Mouse (Mus musculus) liver, embryonic 12.5 days (tissue): Measurements from ENCODE around the gene Ptgdr2. TPM values are rescaled to one million over a fixed set of nuclear protein-coding genes. Genes with fewer than 3 reads are reported as not detected.

Experiments
- ATAC-seq: fragments of 200-750 bp; cut with Nextera tagmentation; 2 replicates; pipeline ENCODE4 v1.8.0; 2017; ENCODE audit warnings: moderate number of reproducible peaks, mild to moderate bottlenecking, moderate library complexity
- H3K27ac ChIP-seq: fragments of 300-500 bp; sonication (generic); 2 replicates; pipeline ENCODE4 v1.5.1; 2016; ENCODE audit warnings: mild to moderate bottlenecking
- H3K27me3 ChIP-seq: fragments of 300-500 bp; sonication (generic); replicated peaks from 2 replicates; pipeline ENCODE4 v1.6.1; 2016; ENCODE audit warnings: mild to moderate bottlenecking, moderate library complexity
- H3K36me3 ChIP-seq: fragments of 300-500 bp; sonication (generic); 2 replicates; pipeline ENCODE4 v1.6.1; 2016; ENCODE audit warnings: mild to moderate bottlenecking, moderate library complexity
- H3K4me1 ChIP-seq: fragments of 300-500 bp; sonication (generic); 2 replicates; pipeline ENCODE4 v1.6.1; 2016
- H3K4me2 ChIP-seq: fragments of 300-500 bp; sonication (generic); 2 replicates; pipeline ENCODE4 v1.6.1; 2016; ENCODE audit warnings: mild to moderate bottlenecking, moderate library complexity
- H3K4me3 ChIP-seq: fragments of 300-500 bp; sonication (generic); 2 replicates; pipeline ENCODE4 v1.5.1; 2016; ENCODE audit warnings: mild to moderate bottlenecking, moderate library complexity
- H3K9ac ChIP-seq: fragments of 300-500 bp; sonication (generic); 2 replicates; pipeline ENCODE4 v1.6.1; 2016; ENCODE audit warnings: mild to moderate bottlenecking, moderate library complexity
- H3K9me3 ChIP-seq: fragments of 300-500 bp; sonication (generic); replicated peaks from 2 replicates; pipeline ENCODE4 v1.6.1; 2016; ENCODE audit warnings: mild to moderate bottlenecking, moderate library complexity
- WGBS: fragments of 180-500 bp; shearing (Covaris S2); methylation state at CpG from one replicate; pipeline ENCODE4 v1.1.7; 2016; ENCODE audit not compliant: insufficient replicate concordance; 5-methylcytosine and 5-hydroxymethylcytosine counted together
- polyA plus RNA-seq: library from polyadenylated mRNA; unstranded; fragments of >200 nt; fragmentation: Nextera tagmentation; extraction: Ambion mirVana; gene quantifications from 2 replicates; pipeline ENCODE4 v1.2.1, GENCODE M21; 2016

The Ptgdr2 gene
- polyA plus RNA-seq, 1 experiment from 2014 or later: 0.05 TPM

DNA sequence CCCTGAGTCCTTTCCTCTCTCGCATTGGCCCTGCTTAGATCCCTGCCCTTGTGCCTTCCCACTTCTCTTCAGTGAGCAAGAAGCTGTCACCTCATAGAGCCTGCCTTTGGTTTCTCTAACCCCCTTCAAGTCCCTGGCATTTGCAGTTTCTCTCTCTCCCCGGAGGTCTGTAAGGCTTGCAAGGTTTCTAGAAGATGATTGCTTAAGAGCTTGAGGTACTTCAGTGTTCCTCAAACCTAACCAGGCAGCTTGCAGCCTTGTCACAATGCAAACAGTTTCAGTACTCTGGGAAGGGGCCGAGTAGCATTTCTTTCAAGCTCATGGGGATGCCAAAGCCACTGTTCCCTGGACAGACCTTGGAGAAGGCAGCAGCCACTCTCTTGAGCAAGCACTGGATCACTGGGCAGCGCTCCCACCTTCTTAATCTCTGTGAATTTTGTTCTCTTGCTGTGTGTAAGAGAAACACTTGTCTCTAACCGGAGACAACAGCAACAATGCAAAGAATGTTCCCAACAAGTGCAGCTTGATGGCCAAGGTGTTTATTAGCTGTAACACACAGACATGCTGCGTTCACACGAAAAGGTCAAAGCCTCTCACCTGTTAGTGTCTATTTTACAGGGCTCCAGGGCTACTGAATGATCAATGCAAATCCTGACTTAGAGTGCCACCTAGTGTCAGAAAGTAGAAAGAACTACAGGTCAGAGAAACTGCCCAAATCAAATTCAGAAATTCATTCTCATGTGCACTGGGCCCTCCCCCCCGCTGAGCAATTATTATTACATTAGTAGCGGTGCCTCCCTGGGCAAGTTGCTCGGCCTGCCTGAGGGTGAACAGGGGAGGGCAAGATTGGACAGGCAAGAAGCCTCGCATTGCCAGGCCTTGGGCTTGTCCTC lies 22.4 kb downstream of the Ptgdr2 start:
- no peak for ATAC-seq
- H3K36me3 ChIP-seq: no peaks in the 10 kb centered on the region
- H3K9ac ChIP-seq: no peak overlapping the region
- H3K9me3 ChIP-seq: no peaks in the 10 kb centered on the region
- 24% methylated on average over 11 of the region's 11 CpGs for WGBS
- H3K4me2 ChIP-seq: no peak overlapping the region
- H3K27ac ChIP-seq: no peak overlapping the region
- H3K27me3 ChIP-seq: peaks cover 34% of the 10 kb centered on the region
- H3K4me3 ChIP-seq: no peak overlapping the region
- H3K4me1 ChIP-seq: no peaks in the 10 kb centered on the region

DNA sequence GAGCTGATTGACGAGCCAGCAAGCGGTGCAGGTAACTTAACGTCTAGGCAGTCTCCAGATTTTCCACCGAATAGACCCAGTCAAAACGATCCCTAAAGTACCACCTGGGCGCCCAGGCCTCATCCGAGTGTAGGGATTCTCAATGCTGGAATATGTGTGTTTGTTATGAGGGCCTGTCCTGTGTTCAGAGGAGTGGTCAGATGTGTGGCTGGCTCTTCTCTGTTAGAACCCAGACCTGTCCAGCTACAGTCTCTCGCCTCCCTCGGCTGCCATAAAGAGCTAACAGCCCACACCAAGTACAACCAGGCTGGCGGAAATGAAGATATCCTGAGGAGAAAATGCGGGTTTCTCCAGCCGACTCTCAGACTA lies 23.0 kb downstream of the Ptgdr2 start:
- H3K27ac ChIP-seq: no peak overlapping the region
- H3K36me3 ChIP-seq: no peaks in the 10 kb centered on the region
- 36% methylated on average over 12 of the region's 12 CpGs for WGBS
- no peaks in the 10 kb centered on the region for H3K4me1 ChIP-seq
- no peak overlapping the region for H3K4me2 ChIP-seq
- no peaks in the 10 kb centered on the region for H3K9me3 ChIP-seq
- H3K27me3 ChIP-seq: peaks cover 34% of the 10 kb centered on the region
- no peak overlapping the region for H3K4me3 ChIP-seq
- H3K9ac ChIP-seq: no peak overlapping the region
- no peak for ATAC-seq

- Histone ChIP-seq H3K27ac (no peak overlapping the region), H3K9ac (no peak overlapping the region), H3K4me2 (no peak overlapping the region), H3K27me3 (peaks cover 15% of the 10 kb centered on the region), H3K4me3 (no peak overlapping the region), H3K36me3 (no peaks in the 10 kb centered on the region), H3K4me1 (no peaks in the 10 kb centered on the region), H3K9me3 (no peaks in the 10 kb centered on the region)
- WGBS: 62% methylated on average over 7 of the region's 7 CpGs
- no peak for ATAC-seq
Measured at GRCm38 (mm10) chr19:10965721-10966120, 28.8 kb downstream of the Ptgdr2 start.

DNA sequence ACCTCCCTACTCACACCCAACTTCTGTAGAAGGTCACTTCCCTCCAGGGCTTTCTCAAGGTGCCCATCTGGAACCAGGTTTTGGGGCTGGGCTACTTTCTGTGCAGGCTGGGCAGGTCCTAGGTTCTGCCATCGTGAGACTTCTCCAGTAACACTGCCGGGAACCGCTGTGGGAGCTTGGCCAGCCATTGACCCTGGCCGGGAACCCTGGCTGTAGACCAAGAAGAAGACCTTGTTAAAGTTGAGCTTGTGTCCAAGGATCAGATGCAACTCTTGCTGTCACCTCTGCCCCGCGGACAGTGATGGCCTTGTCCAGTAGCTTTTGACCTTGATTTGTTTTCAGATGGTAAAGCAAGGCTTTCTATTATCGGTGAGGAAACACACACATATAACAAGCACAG lies 31.6 kb downstream of the Ptgdr2 start:
- no peak overlapping the region for H3K4me2 ChIP-seq
- H3K27ac ChIP-seq: no peak overlapping the region
- H3K27me3 ChIP-seq: peaks cover 8% of the 10 kb centered on the region
- ATAC-seq: no peak
- no peaks in the 10 kb centered on the region for H3K4me1 ChIP-seq
- no peak overlapping the region for H3K9ac ChIP-seq
- 78% methylated on average over 7 of the region's 7 CpGs for WGBS
- H3K9me3 ChIP-seq: no peaks in the 10 kb centered on the region
- no peak overlapping the region for H3K4me3 ChIP-seq
- no peaks in the 10 kb centered on the region for H3K36me3 ChIP-seq

- Histone ChIP-seq H3K36me3 (no peaks in the 10 kb centered on the region), H3K4me1 (no peaks in the 10 kb centered on the region), H3K9ac (no peak overlapping the region), H3K4me3 (no peak overlapping the region), H3K4me2 (no peak overlapping the region), H3K9me3 (no peaks in the 10 kb centered on the region), H3K27ac (no peak overlapping the region), H3K27me3 (0 out of 2 replicates have a peak, but pooled peaks cover 8% of the 10 kb centered on the region)
- ATAC-seq: no peak
- 20% methylated on average over 3 of the region's 3 CpGs for WGBS
Measured at GRCm38 (mm10) chr19:10970457-10970856, 33.5 kb downstream of the Ptgdr2 start.

DNA sequence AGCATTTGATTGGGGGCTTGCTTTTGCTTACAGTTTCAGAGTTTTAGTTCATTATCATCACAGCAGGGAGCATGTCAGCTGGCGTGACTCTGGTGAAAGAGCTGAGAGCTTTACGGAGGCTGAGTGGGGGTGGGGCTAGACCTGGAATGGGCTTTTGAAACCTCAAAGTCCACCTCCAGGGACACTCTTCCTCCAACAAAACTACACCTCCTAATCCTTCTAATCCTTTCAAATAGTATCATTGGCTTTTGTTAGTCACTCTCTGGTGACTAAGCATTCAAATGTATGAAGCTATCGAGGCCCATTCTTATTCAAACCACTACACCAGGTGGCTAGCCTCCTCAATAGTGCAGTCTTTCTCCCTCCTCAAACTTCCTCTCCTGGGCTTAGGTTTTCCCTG lies 35.7 kb downstream of the Ptgdr2 start:
- no peak overlapping the region for H3K9ac ChIP-seq
- ATAC-seq: no peak
- H3K4me1 ChIP-seq: no peaks in the 10 kb centered on the region
- no peak overlapping the region for H3K4me2 ChIP-seq
- H3K36me3 ChIP-seq: no peaks in the 10 kb centered on the region
- no peaks in the 10 kb centered on the region for H3K9me3 ChIP-seq
- 0 out of 2 replicates have a peak, but pooled peaks cover 8% of the 10 kb centered on the region for H3K27me3 ChIP-seq
- no peak overlapping the region for H3K27ac ChIP-seq
- no peak overlapping the region for H3K4me3 ChIP-seq
- WGBS: 73% methylated on average over 3 of the region's 3 CpGs

DNA sequence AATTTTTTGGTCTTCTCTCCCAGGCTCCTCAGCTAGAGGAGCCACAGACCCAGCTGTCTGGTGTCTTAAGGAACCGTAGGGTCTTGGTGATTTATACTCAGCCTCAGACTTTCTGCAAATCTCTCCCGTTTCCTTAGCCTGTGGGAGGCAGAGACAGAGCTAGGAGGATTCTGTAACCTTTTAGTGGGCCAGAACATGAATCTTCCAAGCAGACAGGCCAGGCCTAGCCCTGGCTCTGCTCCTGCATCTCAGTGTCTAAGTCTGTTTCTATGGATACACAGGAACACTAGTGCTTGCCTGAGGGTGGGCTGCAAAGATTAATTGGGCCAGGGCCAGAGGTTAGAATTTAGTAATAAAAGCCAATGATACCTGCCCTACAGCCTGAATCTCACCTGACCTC lies 36.2 kb downstream of the Ptgdr2 start:
- Histone ChIP-seq H3K9me3 (no peaks in the 10 kb centered on the region), H3K4me1 (no peaks in the 10 kb centered on the region), H3K4me3 (no peak overlapping the region), H3K27ac (no peak overlapping the region), H3K4me2 (no peak overlapping the region), H3K36me3 (no peaks in the 10 kb centered on the region), H3K27me3 (0 out of 2 replicates have a peak, but pooled peaks cover 3% of the 10 kb centered on the region), H3K9ac (no peak overlapping the region)
- WGBS: 45% methylated on average over 2 of the region's 2 CpGs
- ATAC-seq: no peak

GRCm38 (mm10) chr19:10974238-10974865 lies 37.4 kb downstream of the Ptgdr2 start, which contains the start of gene Ms4a10:
TSS of gene Ms4a10 (minus strand) at chr19:10974670.
- WGBS: 36% methylated on average over 4 of the region's 4 CpGs
- Histone ChIP-seq H3K4me3 (no peak within 1 kb of the TSS), H3K9me3 (no peaks in the 10 kb centered on the region), H3K4me1 (peaks cover 1% of the 10 kb centered on the region), H3K27ac (no peak within 1 kb of the TSS), H3K36me3 (no peaks in the 10 kb centered on the region), H3K4me2 (no peak within 1 kb of the TSS), H3K9ac (no peak within 1 kb of the TSS), H3K27me3 (no peaks in the 10 kb centered on the region)
- no peak for ATAC-seq

DNA sequence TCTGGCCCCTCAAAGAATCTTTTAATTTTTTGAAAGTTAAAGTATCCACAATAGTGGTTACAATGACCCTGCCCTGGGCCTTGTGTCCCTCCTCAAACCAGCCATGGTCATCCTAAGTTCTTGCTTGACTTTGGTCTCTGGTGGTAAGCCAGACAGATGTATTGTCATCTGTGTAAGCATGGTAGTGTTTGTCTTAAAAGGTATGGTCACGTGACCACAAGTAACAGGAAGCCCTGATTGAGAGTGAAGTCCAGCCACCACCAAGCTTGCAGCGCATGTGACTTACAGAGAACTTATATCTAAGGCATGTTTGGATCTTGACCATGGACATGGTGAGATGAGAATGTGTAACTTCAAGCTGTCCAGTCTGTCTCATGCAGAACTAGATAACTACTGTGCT lies 38.2 kb downstream of the Ptgdr2 start:
- no peaks in the 10 kb centered on the region for H3K27me3 ChIP-seq
- no peak for ATAC-seq
- H3K36me3 ChIP-seq: no peaks in the 10 kb centered on the region
- H3K9me3 ChIP-seq: no peaks in the 10 kb centered on the region
- H3K27ac ChIP-seq: no peak overlapping the region
- no peak overlapping the region for H3K9ac ChIP-seq
- 61% methylated on average over 2 of the region's 2 CpGs for WGBS
- H3K4me2 ChIP-seq: no peak overlapping the region
- no peak overlapping the region for H3K4me3 ChIP-seq
- peaks cover 8% of the 10 kb centered on the region for H3K4me1 ChIP-seq

- H3K36me3 ChIP-seq: no peaks in the 10 kb centered on the region
- no peak overlapping the region for H3K9ac ChIP-seq
- no peak for ATAC-seq
- 35% methylated on average over 4 of the region's 4 CpGs for WGBS
- no peak overlapping the region for H3K4me3 ChIP-seq
- no peak overlapping the region for H3K4me2 ChIP-seq
- no peak overlapping the region for H3K27ac ChIP-seq
- no peaks in the 10 kb centered on the region for H3K9me3 ChIP-seq
- H3K27me3 ChIP-seq: no peaks in the 10 kb centered on the region
- H3K4me1 ChIP-seq: peaks cover 8% of the 10 kb centered on the region
Measured at GRCm38 (mm10) chr19:10976318-10976717, 39.4 kb downstream of the Ptgdr2 start.

- Histone ChIP-seq H3K27me3 (0 out of 2 replicates have a peak, but pooled peaks cover 6% of the 10 kb centered on the region), H3K27ac (no peak overlapping the region), H3K9me3 (no peaks in the 10 kb centered on the region), H3K4me2 (peak overlapping the region; percentile 47), H3K4me3 (no peak overlapping the region), H3K36me3 (no peaks in the 10 kb centered on the region), H3K9ac (no peak overlapping the region), H3K4me1 (peaks cover 8% of the 10 kb centered on the region)
- WGBS: 7% methylated on average over 18 of the region's 18 CpGs
- peak; percentile 52 for ATAC-seq
Measured at GRCm38 (mm10) chr19:10979184-10980168, 42.5 kb downstream of the Ptgdr2 start.
